Mouse (Mus musculus) adrenal gland, postnatal 10 days (tissue): ENCODE data around the gene Usmg5. TPM values are rescaled to one million over a fixed set of nuclear protein-coding genes. Genes with fewer than 3 reads are reported as not detected.
"Not testable (repeated sequence)": the region's sequence is repeated elsewhere in the genome, so short reads cannot be mapped to it uniquely, and the experiment has no call there.

Source experiments
- DNase-seq: peaks from one replicate; pipeline ENCODE4 v3.0.0; 2021; ENCODE audit warnings: mixed read lengths
- long read RNA-seq, 2 experiments: library from polyadenylated mRNA; stranded (forward); transcript quantifications; one replicate each; pipeline ENCODE4 v2.0.0; 2021
- total RNA-seq, 2 experiments: library from RNA; stranded (reverse); gene quantifications; 2 replicates each; pipeline ENCODE4 v1.2.3; 2021

Gene Usmg5
- 1,000 to 10,000 TPM; 1,198 to 1,276 TPM for total RNA-seq
- long read RNA-seq, experiment 1, transcript Usmg5-201 (4 exons, 362 nt): major isoform, 764 of 878 reads
- long read RNA-seq, experiment 1, partial matches to known transcripts: 95 of 878 reads
- long read RNA-seq, experiment 1, other reads (novel, unspliced or antisense): 16 of 878 reads
- long read RNA-seq, experiment 2, transcript Usmg5-201 (4 exons, 362 nt): major isoform, 765 of 802 reads
- long read RNA-seq, experiment 2, partial matches to known transcripts: 17 of 802 reads
- long read RNA-seq, experiment 2, other reads (novel, unspliced or antisense): 19 of 802 reads

GRCm38 (mm10) chr19:47090550-47091156 is at the start of gene Usmg5, which contains the start of gene Pdcd11:
Usmg5 (minus strand) TSS chr19:47090647.
Pdcd11 (plus strand) TSS chr19:47090768.
- peak; percentile 97 for DNase-seq

- DNase-seq: not testable (repeated sequence)
These were observed 49.2 kb upstream of the Usmg5 start for GRCm38 (mm10) chr19:47139611-47140010.

GRCm38 (mm10) chr19:47137771-47138421 is 47.4 kb upstream of the Usmg5 start, which contains the start of gene Calhm2:
Calhm2 (minus strand) TSS chr19:47138294.
- DNase-seq: peak; percentile 67

GRCm38 (mm10) chr19:47137051-47137581 is 46.7 kb upstream of the Usmg5 start:
- DNase-seq: peak; percentile 64

- no peak for DNase-seq
These were observed 45.7 kb upstream of the Usmg5 start for GRCm38 (mm10) chr19:47136170-47136569.

GRCm38 (mm10) chr19:47135568-47135967 is 45.1 kb upstream of the Usmg5 start:
- DNase-seq: no peak

GRCm38 (mm10) chr19:47133161-47133560 is 42.7 kb upstream of the Usmg5 start:
- no peak for DNase-seq

GRCm38 (mm10) chr19:47130551-47131125 is 40.2 kb upstream of the Usmg5 start:
- no peak for DNase-seq

- DNase-seq: no peak
These were observed 38.4 kb upstream of the Usmg5 start for GRCm38 (mm10) chr19:47128835-47129234.

GRCm38 (mm10) chr19:47128164-47128563 is 37.7 kb upstream of the Usmg5 start:
- DNase-seq: no peak

GRCm38 (mm10) chr19:47122802-47123201 is 32.4 kb upstream of the Usmg5 start:
- DNase-seq: peak; percentile 46

- no peak for DNase-seq
These were observed 30.6 kb upstream of the Usmg5 start for GRCm38 (mm10) chr19:47121054-47121453.

- no peak for DNase-seq
These were observed 28.2 kb upstream of the Usmg5 start for GRCm38 (mm10) chr19:47118634-47119033.

GRCm38 (mm10) chr19:47104641-47105271 is 14.3 kb upstream of the Usmg5 start:
- DNase-seq: no peak

GRCm38 (mm10) chr19:47101080-47101479 is 10.6 kb upstream of the Usmg5 start:
- no peak for DNase-seq

- peak; percentile 58 for DNase-seq
These were observed 525 bp downstream of the Usmg5 start for GRCm38 (mm10) chr19:47089718-47090525.

GRCm38 (mm10) chr19:47088226-47088625 is 2.2 kb downstream of the Usmg5 start:
- no peak for DNase-seq

- DNase-seq: peak; percentile 93
These were observed 22.4 kb downstream of the Usmg5 start for GRCm38 (mm10) chr19:47067924-47068611.

GRCm38 (mm10) chr19:47067096-47067882 is 23.2 kb downstream of the Usmg5 start, which contains the start of gene Taf5:
Taf5 (plus strand) TSS chr19:47067746.
- peak; percentile 98 for DNase-seq

GRCm38 (mm10) chr19:47065860-47066259 is 24.6 kb downstream of the Usmg5 start:
- DNase-seq: no peak
